Mouse (Mus musculus) heart, postnatal 10 days (tissue): ENCODE data around the gene Rc3h1. TPM values are rescaled to one million over a fixed set of nuclear protein-coding genes. Genes with fewer than 3 reads are reported as not detected.
"Not testable (repeated sequence)": the region's sequence is repeated elsewhere in the genome, so short reads cannot be mapped to it uniquely, and the experiment has no call there.

Experiments
- DNase-seq, 2 experiments: peaks; one replicate each; pipeline ENCODE4 v3.0.0; 2021
- intact Hi-C: fragments of 180-260 bp; cut with DNase I; formaldehyde crosslinking; loops from one replicate; pipeline ENCODE4 v1.15.1; 2025
- total RNA-seq, 2 experiments: library from RNA; stranded (reverse); gene quantifications; 2 replicates each; pipeline ENCODE4 v1.2.3; 2021

Gene Rc3h1
- total RNA-seq, result 10 to 100 TPM; 42.2 to 43.7 TPM

GRCm38 (mm10) chr1:160906057-160906557 is at the start of gene Rc3h1:
Rc3h1 (plus strand) TSS chr1:160906418.
- DNase-seq, result peak; percentile 99
- intact Hi-C loops, result loop anchor here (5.0 kb wide), 1 partner anchor 126 kb away; the partner anchor contains the start of gene Zbtb37

- DNase-seq, result no peak
- intact Hi-C loops, result no loop called here
Observed at GRCm38 (mm10) chr1:160858132-160858531, 48.1 kb upstream of the Rc3h1 start.

- intact Hi-C loops, result loop anchor here (5.0 kb wide), 1 partner anchor 103 kb away; no protein-coding TSS in a partner anchor
- DNase-seq, result not testable (repeated sequence)
Observed at GRCm38 (mm10) chr1:160859874-160860273, 46.3 kb upstream of the Rc3h1 start.

GRCm38 (mm10) chr1:160861142-160861541 is 45.1 kb upstream of the Rc3h1 start:
- DNase-seq, result no peak
- intact Hi-C loops, result loop anchor here (5.0 kb wide), 1 partner anchor 104 kb away; no protein-coding TSS in a partner anchor

- intact Hi-C loops, result loop anchor here (5.0 kb wide), 1 partner anchor 104 kb away; no protein-coding TSS in a partner anchor
- DNase-seq, result no peak
Observed at GRCm38 (mm10) chr1:160861632-160862031, 44.6 kb upstream of the Rc3h1 start.

- peak; percentile 45 to 60 for DNase-seq
- intact Hi-C loops, result loop anchor here (1.0 to 5.0 kb wide), 2 partner anchors 106 to 120 kb away; no protein-coding TSS in a partner anchor
Observed at GRCm38 (mm10) chr1:160863027-160863426, 43.2 kb upstream of the Rc3h1 start.

GRCm38 (mm10) chr1:160874757-160875156 is 31.5 kb upstream of the Rc3h1 start:
- intact Hi-C loops, result no loop called here
- no peak for DNase-seq

- DNase-seq, result no peak
- intact Hi-C loops, result no loop called here
Observed at GRCm38 (mm10) chr1:160876968-160877367, 29.2 kb upstream of the Rc3h1 start.

- DNase-seq, result no peak
- intact Hi-C loops, result no loop called here
Observed at GRCm38 (mm10) chr1:160878485-160878884, 27.7 kb upstream of the Rc3h1 start.

- DNase-seq, intact Hi-C loops: not testable (repeated sequence)
Observed at GRCm38 (mm10) chr1:160881378-160881777, 24.8 kb upstream of the Rc3h1 start.

- intact Hi-C loops, result no loop called here
- peak in 1 of 2 experiments; percentile 12 for DNase-seq
Observed at GRCm38 (mm10) chr1:160881968-160882367, 24.2 kb upstream of the Rc3h1 start.

- intact Hi-C loops, result no loop called here
- no peak for DNase-seq
Observed at GRCm38 (mm10) chr1:160884273-160884672, 21.9 kb upstream of the Rc3h1 start.

- intact Hi-C loops, result no loop called here
- DNase-seq, result no peak
Observed at GRCm38 (mm10) chr1:160884993-160885392, 21.2 kb upstream of the Rc3h1 start.

GRCm38 (mm10) chr1:160899701-160900100 is 6.5 kb upstream of the Rc3h1 start:
- no peak for DNase-seq

GRCm38 (mm10) chr1:160904047-160904446 is 2.2 kb upstream of the Rc3h1 start:
- intact Hi-C loops, result loop anchor here (5.0 kb wide), 1 partner anchor 112 kb away; the partner anchor contains the start of gene Rabgap1l
- peak in 1 of 2 experiments; percentile 58 for DNase-seq

More at GRCm38 (mm10) chr1:160899701-160900100, 6.5 kb upstream of the Rc3h1 start:
- intact Hi-C loops, result loop anchor here (5.0 kb wide), 1 partner anchor 107 kb away; the partner anchor contains the start of gene Rabgap1l

GRCm38 (mm10) chr1:160906558-160907481 is 602 bp downstream of the Rc3h1 start:
- intact Hi-C loops, result loop anchor here (5.0 kb wide), 1 partner anchor 125 kb away; the partner anchor contains the start of gene Zbtb37
- peak; percentile 74 to 75 for DNase-seq

GRCm38 (mm10) chr1:160910176-160910575 is 4.0 kb downstream of the Rc3h1 start:
- intact Hi-C loops, result no loop called here

GRCm38 (mm10) chr1:160910812-160911211 is 4.6 kb downstream of the Rc3h1 start:
- no peak for DNase-seq
- intact Hi-C loops, result no loop called here

More at GRCm38 (mm10) chr1:160910176-160910575, 4.0 kb downstream of the Rc3h1 start:
- DNase-seq, result no peak

GRCm38 (mm10) chr1:160919383-160919782 is 13.2 kb downstream of the Rc3h1 start:
- intact Hi-C loops, result no loop called here
- DNase-seq, result no peak

- no peak for DNase-seq
- intact Hi-C loops, result no loop called here
Observed at GRCm38 (mm10) chr1:160921938-160922337, 15.7 kb downstream of the Rc3h1 start.

GRCm38 (mm10) chr1:160931320-160931719 is 25.1 kb downstream of the Rc3h1 start:
- no peak for DNase-seq
- intact Hi-C loops, result loop anchor here (10.0 kb wide), 1 partner anchor 527 kb away; no protein-coding TSS in a partner anchor
